Mouse (Mus musculus): ENCODE data around the gene Srebf2.

The Srebf2 gene

DNA sequence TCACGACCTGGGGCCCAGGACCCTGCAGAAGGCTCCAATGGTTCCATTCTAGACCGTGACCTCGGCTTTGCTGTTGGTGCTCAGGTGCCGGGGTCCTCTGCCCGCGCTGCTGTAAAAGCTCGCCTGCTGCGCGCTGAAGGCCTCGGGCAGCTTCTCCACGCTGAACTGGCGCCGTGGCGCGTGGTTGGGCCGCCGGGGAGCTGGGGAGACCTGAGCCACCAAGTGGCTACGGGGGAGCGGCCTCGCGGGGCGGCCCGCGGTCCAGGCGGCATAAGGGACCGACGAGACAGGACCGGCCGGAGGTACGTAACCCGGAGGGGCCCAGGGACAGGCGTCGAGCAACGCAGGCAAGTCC, 60.1 kb downstream of the Srebf2 start:
- no peak for DNase-seq (ENCODE audit: low spot score in 2 of 2)

- no peak for DNase-seq (ENCODE audit: low spot score in 2 of 2)
These were observed 60.7 kb downstream of the Srebf2 start for GRCm38 (mm10) chr15:82207504-82208219.

- DNase-seq (ENCODE audit: low spot score in 2 of 2): no peak
These were observed 61.3 kb downstream of the Srebf2 start for GRCm38 (mm10) chr15:82208307-82208706.

DNA sequence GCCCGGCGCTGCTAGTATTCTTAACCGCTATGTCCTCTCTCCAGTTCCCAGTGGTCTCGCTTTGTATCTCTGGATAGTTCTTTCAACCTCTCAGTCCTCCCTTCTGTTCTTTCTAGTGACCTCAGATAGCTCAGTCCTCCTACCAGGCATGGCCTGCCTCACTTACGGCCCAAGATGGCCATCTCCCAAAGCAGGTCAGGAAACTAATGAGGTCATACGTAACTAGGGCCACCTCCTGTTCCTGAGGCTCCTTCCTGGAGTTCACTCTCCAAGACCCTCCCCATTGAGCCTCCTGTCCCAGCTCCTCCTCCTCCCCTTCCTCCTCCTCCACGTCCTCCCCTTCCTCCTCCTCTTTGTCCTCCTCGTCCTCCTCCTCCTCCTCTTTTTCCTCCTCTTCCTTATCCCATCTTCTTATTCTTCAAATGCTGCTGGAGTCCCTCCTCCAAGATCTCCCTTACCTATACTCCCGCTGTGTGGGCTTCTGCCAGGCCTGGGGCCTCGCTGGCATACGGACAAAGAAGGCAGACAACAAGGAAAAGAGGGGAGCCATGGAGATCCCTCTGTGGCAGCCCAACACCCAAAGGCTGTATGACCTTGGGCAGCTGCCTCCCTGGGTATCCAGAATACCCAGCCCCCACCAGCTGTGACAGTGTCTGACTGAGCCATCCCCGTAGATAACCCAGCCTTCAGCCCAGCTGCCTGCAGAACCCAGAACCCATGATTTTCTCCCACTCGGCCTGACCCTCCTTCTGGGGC, 62.5 kb downstream of the Srebf2 start:
- no peak for DNase-seq (ENCODE audit: low spot score in 2 of 2)

DNA sequence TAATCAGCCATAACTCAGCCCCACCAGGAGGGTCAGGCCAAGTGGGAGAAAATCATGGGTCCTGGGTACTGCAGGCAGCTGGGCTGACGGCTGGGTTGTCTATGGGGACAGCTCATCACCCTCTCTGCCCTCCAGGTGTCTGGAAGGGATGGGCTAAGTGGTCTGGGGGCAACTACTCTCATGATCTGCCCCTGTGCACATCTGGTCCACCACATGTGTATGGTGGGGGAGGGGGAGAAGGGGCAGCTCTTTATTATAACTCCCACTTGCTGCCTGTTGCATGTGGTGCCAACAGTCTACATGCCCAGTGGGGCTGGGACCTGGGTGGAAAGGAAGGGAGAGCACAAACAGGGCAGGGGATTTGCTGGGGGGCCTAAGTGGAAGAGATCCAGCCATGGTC, 63.8 kb downstream of the Srebf2 start:
- no peak for DNase-seq (ENCODE audit: low spot score in 2 of 2)

DNA sequence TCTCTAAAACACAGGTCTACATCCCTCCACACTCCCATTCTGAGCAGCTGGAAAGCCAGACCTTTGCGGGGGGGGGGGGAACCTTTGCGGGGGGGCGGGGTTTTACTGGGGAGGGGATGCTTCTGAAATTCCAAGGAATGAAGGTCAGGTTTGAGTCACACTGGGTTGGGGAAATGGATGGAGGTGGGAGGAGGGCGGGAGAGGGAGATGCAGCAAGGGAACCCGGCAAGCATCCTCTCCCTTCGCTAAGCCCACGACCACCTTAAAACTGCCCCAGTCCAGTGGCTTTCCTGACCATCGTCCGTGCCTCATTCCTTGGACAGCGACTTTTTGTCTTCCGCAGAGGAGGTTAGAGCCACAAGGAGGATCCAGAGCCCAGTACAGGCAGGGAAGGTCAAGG, 64.3 kb downstream of the Srebf2 start:
- DNase-seq (ENCODE audit: low spot score in 2 of 2): no peak

GRCm38 (mm10) chr15:82211911-82212751, 65.2 kb downstream of the Srebf2 start:
- no peak for DNase-seq (ENCODE audit: low spot score in 2 of 2)

GRCm38 (mm10) chr15:82212752-82213063, 65.7 kb downstream of the Srebf2 start, which contains the start of gene Shisa8:
Gene Shisa8, minus strand, starts transcription at chr15:82212815.
- no peak for DNase-seq (ENCODE audit: low spot score in 2 of 2)

DNA sequence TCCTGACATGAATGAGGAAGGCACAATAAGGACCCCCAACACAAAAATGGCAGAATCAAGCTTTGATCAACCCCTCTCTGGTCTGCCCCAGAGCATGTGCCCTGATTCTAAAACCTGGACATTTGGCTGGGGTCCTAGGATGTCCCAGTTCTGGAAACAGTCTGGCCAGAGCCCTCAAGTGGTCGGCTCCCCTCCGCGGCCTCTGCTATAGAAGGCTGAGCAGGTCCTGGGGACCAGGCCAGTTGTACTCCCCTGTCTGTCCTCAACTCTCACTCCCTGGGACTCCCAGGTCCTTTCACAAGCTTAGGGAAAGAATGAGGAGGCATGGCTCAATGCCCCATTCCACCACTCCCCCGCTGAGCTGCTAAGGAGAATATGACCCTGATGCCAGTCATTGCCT, 66.2 kb downstream of the Srebf2 start:
- no peak for DNase-seq (ENCODE audit: low spot score in 2 of 2)

DNA sequence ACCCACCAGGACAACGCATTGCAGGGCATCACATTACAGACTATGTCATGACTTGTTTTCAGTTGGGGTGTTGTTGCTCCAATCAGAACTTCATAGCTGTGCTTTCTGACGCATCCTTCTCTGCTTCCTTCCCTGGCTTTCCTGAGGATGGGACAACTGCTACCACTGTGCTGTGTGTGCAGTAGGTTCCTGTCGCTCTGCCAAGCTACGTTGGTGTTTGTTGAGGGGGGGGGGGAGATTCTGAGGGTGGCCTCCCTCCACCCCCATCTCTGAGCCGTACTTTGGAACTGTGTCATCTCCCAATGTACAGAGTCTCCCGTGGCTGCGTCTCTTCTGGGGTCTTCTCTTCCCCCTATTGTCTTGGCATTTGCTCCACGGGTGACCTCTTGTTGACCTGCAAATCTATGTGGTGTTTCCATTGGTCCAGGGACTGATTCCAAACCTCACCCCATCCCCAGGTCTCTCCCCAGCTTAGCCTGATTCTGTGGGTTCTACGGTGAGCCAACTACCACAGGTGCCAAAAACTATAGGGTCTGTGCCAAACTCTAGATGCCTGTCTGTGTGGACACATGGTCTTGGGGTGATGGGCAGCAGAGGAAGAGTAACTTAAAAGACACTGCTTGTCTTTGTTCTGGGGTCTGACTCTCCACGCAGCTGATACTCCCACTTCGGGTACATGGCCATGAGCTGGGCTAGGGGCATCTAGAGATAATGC, 68.5 kb downstream of the Srebf2 start:
- no peak for DNase-seq (ENCODE audit: low spot score in 2 of 2)

GRCm38 (mm10) chr15:82216142-82216827, 69.3 kb downstream of the Srebf2 start:
- DNase-seq (ENCODE audit: low spot score in 2 of 2): no peak

DNA sequence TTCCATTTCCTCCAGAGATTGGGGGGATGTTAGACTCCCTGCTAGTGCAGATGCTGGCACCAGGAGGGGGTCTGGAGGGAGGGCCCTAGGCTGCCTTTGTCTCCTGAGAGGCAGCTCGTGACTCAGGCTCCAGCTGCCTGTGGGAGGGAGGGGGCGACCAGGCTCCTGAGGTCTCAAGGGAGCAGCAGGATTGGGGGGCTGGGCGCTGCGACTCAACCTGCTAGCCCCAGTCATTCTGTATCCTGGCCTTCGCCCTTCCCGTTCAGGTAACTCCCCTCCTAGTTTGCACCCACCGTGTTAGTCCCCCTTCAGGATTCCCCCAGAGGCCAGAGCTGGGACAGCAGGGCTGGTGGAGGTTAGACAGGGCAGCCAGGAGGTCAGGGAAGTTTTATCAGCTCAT, 70.1 kb downstream of the Srebf2 start:
- DNase-seq (ENCODE audit: low spot score in 2 of 2): no peak

DNA sequence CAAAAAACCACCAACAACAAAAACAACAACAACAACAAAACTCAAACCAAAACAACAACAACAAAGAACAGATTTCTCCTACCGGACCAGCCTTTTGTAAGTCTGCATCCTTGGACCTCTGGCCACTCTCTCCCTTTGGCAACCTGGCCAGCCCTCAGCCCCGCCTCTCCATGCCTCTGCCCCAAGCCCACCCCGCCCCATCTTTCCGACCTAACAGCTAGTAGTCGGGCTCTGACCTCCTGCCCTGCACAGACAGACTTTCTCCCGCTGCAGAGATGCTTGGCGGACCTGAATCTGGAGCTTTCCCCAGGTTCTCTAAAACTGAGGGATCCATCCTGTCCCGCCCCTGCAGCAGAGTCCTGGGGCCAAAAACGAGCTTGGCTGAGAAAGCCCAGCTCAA, 71.0 kb downstream of the Srebf2 start:
- no peak for DNase-seq (ENCODE audit: low spot score in 2 of 2)

- no peak for DNase-seq (ENCODE audit: low spot score in 2 of 2)
These were observed 72.0 kb downstream of the Srebf2 start for GRCm38 (mm10) chr15:82218778-82219666.

GRCm38 (mm10) chr15:82220003-82220675, 73.2 kb downstream of the Srebf2 start:
- DNase-seq (ENCODE audit: low spot score in 2 of 2): no peak

GRCm38 (mm10) chr15:82221104-82221860, 74.3 kb downstream of the Srebf2 start:
- DNase-seq (ENCODE audit: low spot score in 2 of 2): no peak

GRCm38 (mm10) chr15:82223251-82223650, 76.3 kb downstream of the Srebf2 start:
- no peak for DNase-seq (ENCODE audit: low spot score in 2 of 2)

GRCm38 (mm10) chr15:82223657-82224601, 76.9 kb downstream of the Srebf2 start, which contains the start of gene Tnfrsf13c:
Gene Tnfrsf13c, minus strand, starts transcription at chr15:82224369.
- DNase-seq (ENCODE audit: low spot score in 2 of 2): no peak

All from urinary bladder, postnatal 36 days (tissue).